11 mouse cellular contexts compared by ENCODE assay signal in the genomic region with DNA sequence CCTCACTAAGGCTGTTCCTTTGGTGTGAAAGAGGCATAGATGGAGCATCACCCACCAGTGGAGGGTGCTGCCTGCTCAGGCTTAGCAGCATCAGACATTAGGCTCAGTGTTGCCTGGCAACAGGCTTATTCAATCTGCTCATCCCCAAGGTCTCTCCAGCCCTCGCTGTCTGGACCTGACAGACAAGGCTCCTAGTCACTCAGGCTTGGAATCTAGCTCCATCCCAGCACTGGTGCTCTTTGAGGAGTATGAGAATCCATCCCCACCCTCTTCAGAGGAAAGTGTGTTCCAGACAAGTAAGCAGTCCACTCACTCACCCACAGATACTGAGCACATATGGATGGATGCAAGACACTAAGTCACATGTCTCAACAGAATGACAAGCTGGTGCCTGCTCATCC. TPM values are rescaled to one million over a fixed set of nuclear protein-coding genes. Genes with fewer than 3 reads are reported as not detected.
DNase-seq lines count a peak whose midpoint lies in the region; ATAC-seq and TF ChIP-seq lines count a peak whose summit lies in the region.
"Had no signal": no experiment of that assay in that cellular context is flagged by ENCODE, and none has a peak within 500 bp of the region (broad histone marks: within the 10 kb centered on the region; RNA-seq: fewer than 3 reads in every experiment).

No protein-coding gene starts in this region.

- no peak overlapping the region for H3K9ac ChIP-seq in forebrain, embryonic 13.5 days
- no peak overlapping the region for H3K9ac ChIP-seq in forebrain, embryonic 15.5 days (replicated peaks)
- H3K9ac ChIP-seq: lung, embryonic 14.5 days had no signal

- WGBS in forebrain, embryonic 13.5 days = 16% methylated on average over 1 of the region's 1 CpGs
- WGBS in forebrain, embryonic 10.5 days = 16% methylated on average over 1 of the region's 1 CpGs
- 0% methylated on average over 1 of the region's 1 CpGs for WGBS in forebrain, embryonic 15.5 days

- H3K27me3 ChIP-seq in forebrain, embryonic 13.5 days = no peaks in the 10 kb centered on the region
- no peaks in the 10 kb centered on the region for H3K27me3 ChIP-seq in forebrain, embryonic 10.5 days (ENCODE audit: poor library complexity, severe bottlenecking)
- H3K27me3 ChIP-seq in forebrain, embryonic 15.5 days = no peaks in the 10 kb centered on the region

- ATAC-seq in forebrain, embryonic 13.5 days = peak; percentile 69; the same call in 1 of the 2 replicates
- peak; percentile 83 for ATAC-seq in forebrain, embryonic 15.5 days (replicated peaks)

- H3K36me3 ChIP-seq in forebrain, embryonic 13.5 days (ENCODE audit: poor library complexity, severe bottlenecking) = no peaks in the 10 kb centered on the region
- no peaks in the 10 kb centered on the region for H3K36me3 ChIP-seq in forebrain, embryonic 10.5 days (replicated peaks)
- no peaks in the 10 kb centered on the region for H3K36me3 ChIP-seq in forebrain, embryonic 15.5 days

- TF ChIP-seq CTCF in left cerebral cortex, adult 2 months (IDR thresholded peaks at IDR 0.05) = peak; percentile 31

- H3K9me3 ChIP-seq in forebrain, embryonic 13.5 days (replicated peaks) = no peaks in the 10 kb centered on the region
- H3K9me3 ChIP-seq in forebrain, embryonic 10.5 days = no peaks in the 10 kb centered on the region
- no peaks in the 10 kb centered on the region for H3K9me3 ChIP-seq in forebrain, embryonic 15.5 days

- no peaks in the 10 kb centered on the region for H3K4me1 ChIP-seq in forebrain, embryonic 13.5 days
- no peaks in the 10 kb centered on the region for H3K4me1 ChIP-seq in forebrain, embryonic 10.5 days
- no peaks in the 10 kb centered on the region for H3K4me1 ChIP-seq in forebrain, embryonic 15.5 days

- no peak for DNase-seq in forebrain, embryonic 10.5 days (ENCODE audit: extremely low spot score, low spot score)
- peak; percentile 31 to 37 for DNase-seq in left cerebral cortex, adult 2 months (ENCODE audit: extremely low spot score in 1 of 2, low spot score in 2 of 2)
- peak; percentile 37 for DNase-seq in retina, embryonic 14.5 days (ENCODE audit: low spot score)
- DNase-seq in gastrocnemius, postnatal 36 days = no peak
- DNase-seq in kidney, postnatal 14 days = no peak
- DNase-seq in gastrocnemius, adult 18-20 months (ENCODE audit: low spot score) = no peak
- DNase-seq: cerebellum, adult 18-20 months; lung, embryonic 14.5 days had no signal

- no peak overlapping the region; the same call in 1 of the 2 replicates for H3K27ac ChIP-seq in forebrain, embryonic 13.5 days
- H3K27ac ChIP-seq in forebrain, embryonic 10.5 days = no peak overlapping the region
- H3K27ac ChIP-seq in forebrain, embryonic 15.5 days (replicated peaks) = no peak overlapping the region
- H3K27ac ChIP-seq in left cerebral cortex, adult 2 months = no peak overlapping the region; the same call in 1 of the 2 replicates

- H3K4me2 ChIP-seq in forebrain, embryonic 13.5 days = no peak overlapping the region
- no peak overlapping the region for H3K4me2 ChIP-seq in forebrain, embryonic 15.5 days (replicated peaks)
- H3K4me2 ChIP-seq: lung, embryonic 14.5 days had no signal

- intact Hi-C loops in left cerebral cortex, adult 2 months (cut with DNase I) = no loop called here
- intact Hi-C loops in gastrocnemius, postnatal 36 days (cut with DNase I) = no loop called here

- H3K4me3 ChIP-seq in forebrain, embryonic 13.5 days = no peak overlapping the region
- H3K4me3 ChIP-seq in forebrain, embryonic 10.5 days = no peak overlapping the region
- H3K4me3 ChIP-seq in forebrain, embryonic 15.5 days = no peak overlapping the region
- H3K4me3 ChIP-seq in left cerebral cortex, adult 2 months = no peak overlapping the region

RNA-seq across cellular contexts. Expression of a gene that starts 22.8 kb away (rescaled TPM):
- not detected in 2 replicates for polyA plus RNA-seq in forebrain, embryonic 13.5 days (2015; fragmentation: Nextera tagmentation; extraction: Ambion mirVana)
- polyA plus RNA-seq in forebrain, embryonic 10.5 days (2016; fragmentation: Nextera tagmentation; extraction: Ambion mirVana) = 0.10 TPM in 1 of 2 replicates, not detected in the other
- polyA plus RNA-seq in forebrain, embryonic 15.5 days (2015; fragmentation: Nextera tagmentation; extraction: Ambion mirVana) = 0.09 and 0.18 TPM in 2 replicates
- total RNA-seq in left cerebral cortex, adult 2 months (2021) = under 1 TPM; 0.95 to 0.96 TPM
- not detected for total RNA-seq in gastrocnemius, postnatal 36 days (2021)
- total RNA-seq in gastrocnemius, adult 18-20 months (2021) = not detected
- total RNA-seq: heart, postnatal 25 days had no signal
- polyA plus RNA-seq: lung, embryonic 14.5 days had no signal

Comparison
In these comparisons a context has a peak if more than half of its experiments do, and no peak if none do; other contexts are left out.
1. DNase-seq: peak in left cerebral cortex, adult 2 months (2 of 2) and retina, embryonic 14.5 days (single experiment); none in forebrain, embryonic 10.5 days (single experiment), gastrocnemius, postnatal 36 days (0 of 2), kidney, postnatal 14 days (single experiment) and gastrocnemius, adult 18-20 months (single experiment).